Mouse (Mus musculus) lung, postnatal 25 days (tissue): ENCODE results near the gene Rgma.

ENCODE experiments used
- DNase-seq: peaks from one replicate; pipeline ENCODE4 v3.0.0; 2022; ENCODE audit warnings: low spot score

Gene Rgma

GRCm38 (mm10) chr7:73371587-73372321 is 3.6 kb upstream of the Rgma start:
- DNase-seq = no peak

- peak; percentile 82 for DNase-seq
Measured at GRCm38 (mm10) chr7:73372352-73372970, 2.8 kb upstream of the Rgma start.

GRCm38 (mm10) chr7:73374727-73375126 is 582 bp upstream of the Rgma start:
- DNase-seq = no peak

GRCm38 (mm10) chr7:73376101-73377001 is 1.0 kb downstream of the Rgma start:
- DNase-seq = peak; percentile 80

- DNase-seq = no peak
Measured at GRCm38 (mm10) chr7:73377307-73377706, 2.0 kb downstream of the Rgma start.

GRCm38 (mm10) chr7:73378034-73378433 is 2.7 kb downstream of the Rgma start:
- no peak for DNase-seq

- no peak for DNase-seq
Measured at GRCm38 (mm10) chr7:73382843-73383242, 7.5 kb downstream of the Rgma start.

- DNase-seq = no peak
Measured at GRCm38 (mm10) chr7:73388866-73389265, 13.6 kb downstream of the Rgma start.

- DNase-seq = no peak
Measured at GRCm38 (mm10) chr7:73389419-73389818, 14.1 kb downstream of the Rgma start.

GRCm38 (mm10) chr7:73389871-73390294 is 14.6 kb downstream of the Rgma start:
- DNase-seq = peak; percentile 41

GRCm38 (mm10) chr7:73390426-73391001 is 15.2 kb downstream of the Rgma start:
- DNase-seq = no peak

- DNase-seq = peak; percentile 91
Measured at GRCm38 (mm10) chr7:73391002-73391517, 15.8 kb downstream of the Rgma start.

- DNase-seq = peak; percentile 42
Measured at GRCm38 (mm10) chr7:73391518-73392321, 16.4 kb downstream of the Rgma start.

GRCm38 (mm10) chr7:73392359-73392758 is 17.1 kb downstream of the Rgma start:
- no peak for DNase-seq

- DNase-seq = no peak
Measured at GRCm38 (mm10) chr7:73393307-73394012, 18.2 kb downstream of the Rgma start.

- DNase-seq = no peak
Measured at GRCm38 (mm10) chr7:73394013-73394409, 18.7 kb downstream of the Rgma start.

GRCm38 (mm10) chr7:73398319-73398718 is 23.0 kb downstream of the Rgma start:
- DNase-seq = peak; percentile 88

GRCm38 (mm10) chr7:73398806-73399442 is 23.6 kb downstream of the Rgma start:
- no peak for DNase-seq

GRCm38 (mm10) chr7:73399501-73400044 is 24.3 kb downstream of the Rgma start:
- peak; percentile 83 for DNase-seq
